Mouse (Mus musculus) heart, embryonic 14.5 days (tissue): ENCODE measurements around the gene Pmm2. TPM values are rescaled to one million over a fixed set of nuclear protein-coding genes. Genes with fewer than 3 reads are reported as not detected.

Experiments
- ATAC-seq: fragments of 200-750 bp; cut with Nextera tagmentation; 2 replicates; pipeline ENCODE4 v1.8.0; 2017; ENCODE audit warnings: low read depth, moderate TSS enrichment; ENCODE audit not compliant: insufficient number of reproducible peaks, insufficient read depth, low FRiP score
- H3K27ac ChIP-seq, 2 experiments: fragments of 200-500 bp in 1 of 2; fragments of 300-500 bp in 1 of 2; sonication (generic) in 1 of 2; replicated peaks in 1 of 2; 2 replicates each; pipeline ENCODE4 v1.5.1; 2012 to 2014; ENCODE audit warnings: low read depth in 2 of 2, low read length in 2 of 2, control low read depth in 1 of 2, mild to moderate bottlenecking in 1 of 2, mixed read lengths in 1 of 2; ENCODE audit not compliant: control insufficient read depth in 1 of 2, insufficient read depth in 1 of 2
- H3K27me3 ChIP-seq: fragments of 300-500 bp; sonication (generic); 2 replicates; pipeline ENCODE4 v1.6.1; 2014; ENCODE audit warnings: mild to moderate bottlenecking, low read length, control low read depth; ENCODE audit not compliant: control insufficient read depth, insufficient read depth
- H3K36me3 ChIP-seq: fragments of 300-500 bp; sonication (generic); 2 replicates; pipeline ENCODE4 v1.6.1; 2014; ENCODE audit warnings: mild to moderate bottlenecking, control low read depth, low read length, mixed read lengths; ENCODE audit not compliant: control insufficient read depth, insufficient read depth
- H3K4me1 ChIP-seq, 2 experiments: fragments of 200-500 bp in 1 of 2; fragments of 300-500 bp in 1 of 2; sonication (generic) in 1 of 2; 2 replicates each; pipeline ENCODE4 v1.6.1; 2012 to 2014; ENCODE audit warnings: low read length in 2 of 2, control low read depth in 1 of 2, mixed read lengths in 1 of 2; ENCODE audit not compliant: control insufficient read depth in 2 of 2, insufficient read depth in 2 of 2
- H3K4me2 ChIP-seq: fragments of 300-500 bp; sonication (generic); 2 replicates; pipeline ENCODE4 v1.6.1; 2014; ENCODE audit warnings: mild to moderate bottlenecking, low read length
- H3K4me3 ChIP-seq, 2 experiments: fragments of 200-500 bp in 1 of 2; fragments of 300-500 bp in 1 of 2; sonication (generic) in 1 of 2; 2 replicates each; pipeline ENCODE4 v1.5.1; 2012 to 2014; ENCODE audit warnings: low read length in 2 of 2, mild to moderate bottlenecking in 2 of 2, control low read depth in 1 of 2, low read depth in 1 of 2, moderate library complexity in 1 of 2; ENCODE audit not compliant: control insufficient read depth in 1 of 2, insufficient read depth in 1 of 2
- H3K9ac ChIP-seq: fragments of 300-500 bp; sonication (generic); 2 replicates; pipeline ENCODE4 v1.6.1; 2014; ENCODE audit warnings: mild to moderate bottlenecking, low read length
- H3K9me3 ChIP-seq: fragments of 300-500 bp; sonication (generic); 2 replicates; pipeline ENCODE4 v1.6.1; 2016; ENCODE audit warnings: low read length, control low read depth; ENCODE audit not compliant: control insufficient read depth
- WGBS: fragments of 180-500 bp; shearing (Covaris S2); extraction: QIAGEN DNeasy Blood & Tissue Kit; methylation state at CpG from one replicate; pipeline ENCODE4 v1.1.7; 2014; 5-methylcytosine and 5-hydroxymethylcytosine counted together
- polyA plus RNA-seq: library from polyadenylated mRNA; unstranded; fragments of >200 nt; fragmentation: Nextera tagmentation; extraction: Ambion mirVana; gene quantifications from 2 replicates; pipeline ENCODE4 v1.2.1, GENCODE M21; 2014

Pmm2 gene
- polyA plus RNA-seq, 1 experiment from 2014 or later, result 38.2 TPM

DNA sequence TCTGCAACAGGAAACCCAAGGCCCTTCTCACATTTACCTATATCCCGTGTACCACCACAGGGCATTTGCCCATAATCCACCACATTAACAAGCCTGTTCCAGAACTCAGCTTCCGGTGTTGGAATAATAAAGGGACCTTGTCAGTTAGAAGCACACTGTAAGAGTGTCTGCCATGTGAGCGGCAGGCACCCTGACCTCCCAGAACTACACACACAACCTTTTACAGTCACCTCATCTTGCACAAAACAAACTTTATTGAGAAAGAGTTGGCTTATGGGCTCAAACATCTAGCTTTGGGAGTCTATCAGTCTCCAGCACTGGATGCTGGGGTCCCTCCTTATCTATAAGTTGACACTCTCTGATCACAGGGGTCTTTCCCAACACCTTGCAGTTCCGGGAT, 20.9 kb downstream of the Pmm2 start:
- Histone ChIP-seq H3K9ac (no peak overlapping the region), H3K4me3 (no peak overlapping the region), H3K36me3 (peaks cover 97% of the 10 kb centered on the region), H3K4me2 (no peak overlapping the region), H3K27ac (no peak overlapping the region), H3K27me3 (no peaks in the 10 kb centered on the region), H3K4me1 (no peaks in the 10 kb centered on the region), H3K9me3 (no peaks in the 10 kb centered on the region)
- ATAC-seq, result no peak
- WGBS, result 74% methylated on average over 4 of the region's 4 CpGs

DNA sequence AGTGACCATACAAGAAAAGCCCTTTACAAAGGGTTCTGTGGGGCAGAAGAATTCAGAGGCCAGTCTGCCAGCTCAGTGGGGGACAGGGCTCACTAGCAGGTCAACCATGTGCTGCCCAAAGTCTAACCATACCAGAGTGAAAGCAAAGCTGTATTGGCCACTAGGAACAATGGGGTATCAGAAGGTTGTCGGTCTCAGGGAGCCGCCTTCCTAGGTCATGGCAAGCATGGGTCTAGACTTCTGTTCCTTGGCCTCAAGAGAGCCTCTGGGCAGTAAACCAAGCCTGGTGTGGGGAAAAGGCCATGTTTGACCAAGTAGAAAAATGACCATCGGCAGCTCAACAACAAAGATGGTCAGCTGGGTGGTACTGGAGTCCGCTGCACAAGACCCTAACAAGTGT, 21.3 kb downstream of the Pmm2 start:
- no peak overlapping the region for H3K27ac ChIP-seq
- peaks cover 97% of the 10 kb centered on the region for H3K36me3 ChIP-seq
- no peaks in the 10 kb centered on the region for H3K4me1 ChIP-seq
- ATAC-seq, result no peak
- H3K4me2 ChIP-seq, result no peak overlapping the region
- H3K27me3 ChIP-seq, result no peaks in the 10 kb centered on the region
- no peak overlapping the region for H3K4me3 ChIP-seq
- H3K9me3 ChIP-seq, result no peaks in the 10 kb centered on the region
- H3K9ac ChIP-seq, result no peak overlapping the region
- 89% methylated on average over 4 of the region's 4 CpGs for WGBS

DNA sequence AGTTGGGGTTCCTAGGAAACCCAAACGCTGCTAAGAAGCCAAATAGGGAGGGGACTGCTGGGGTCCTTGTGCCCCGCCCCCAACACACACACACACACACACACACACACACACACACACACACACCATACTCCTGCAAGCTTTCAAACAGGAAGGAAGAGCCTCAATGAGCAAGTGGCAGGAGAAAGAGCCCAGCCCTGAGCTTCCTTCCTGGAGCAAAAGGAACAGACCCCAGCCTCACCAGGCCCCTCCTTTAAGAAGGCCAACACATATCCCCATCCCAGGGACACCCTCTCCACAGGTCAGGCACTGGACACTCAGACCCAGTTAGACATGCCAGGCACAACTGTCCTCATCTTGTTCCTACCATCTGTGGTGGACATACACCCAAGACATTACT, 25.5 kb downstream of the Pmm2 start:
- peaks cover 60% of the 10 kb centered on the region for H3K36me3 ChIP-seq
- no peak for ATAC-seq
- no peak overlapping the region for H3K27ac ChIP-seq
- no peaks in the 10 kb centered on the region for H3K27me3 ChIP-seq
- WGBS, result 50% methylated on average over 2 of the region's 2 CpGs
- no peak overlapping the region for H3K4me2 ChIP-seq
- H3K4me1 ChIP-seq, result peaks cover 18 to 28% of the 10 kb centered on the region in 2 experiments
- no peak overlapping the region for H3K9ac ChIP-seq
- no peak overlapping the region for H3K4me3 ChIP-seq
- no peaks in the 10 kb centered on the region for H3K9me3 ChIP-seq

DNA sequence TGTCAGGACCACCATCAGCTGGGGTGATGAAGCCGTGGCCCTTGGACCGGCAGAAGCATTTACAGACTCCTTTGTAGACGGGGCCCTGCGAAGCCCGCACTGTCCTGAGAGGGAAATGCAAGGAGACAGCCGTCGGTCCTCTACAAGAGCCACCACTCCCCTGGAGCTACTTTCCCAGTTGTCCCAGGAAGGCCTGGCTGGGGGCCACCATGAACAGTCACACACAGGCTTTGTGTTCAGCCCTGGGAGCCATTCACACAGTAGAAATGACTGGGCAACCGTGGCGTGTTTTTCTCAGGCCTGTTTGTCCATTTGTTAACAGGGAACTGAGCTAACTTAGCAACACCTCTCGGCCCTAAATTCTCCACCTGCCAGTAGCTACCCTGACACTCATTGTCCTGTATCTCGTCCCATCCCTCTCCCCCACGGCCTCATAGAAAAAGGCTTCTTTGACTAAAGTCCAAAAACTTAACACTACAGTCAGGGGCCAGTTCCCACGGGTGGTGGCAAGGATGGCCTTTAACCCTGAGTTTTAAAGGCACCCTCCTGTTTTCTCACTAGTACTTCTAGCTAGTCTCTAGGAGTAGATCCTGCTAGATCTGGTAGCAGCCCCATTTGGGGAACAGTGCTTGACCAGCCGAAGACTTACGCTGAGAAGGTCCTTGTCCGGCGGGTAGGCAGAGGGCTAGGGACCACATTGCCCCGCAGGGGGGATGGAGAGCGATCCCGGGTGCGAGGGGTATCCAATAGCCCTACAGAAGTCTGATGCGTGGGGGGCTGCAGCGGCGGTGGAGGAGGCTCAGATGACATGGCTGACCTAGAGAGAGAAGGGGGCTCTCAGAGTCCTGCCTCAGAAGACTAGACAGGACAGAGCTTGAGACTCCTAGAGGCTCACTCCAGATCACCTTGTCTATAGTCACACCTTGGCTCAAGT, 26.4 kb downstream of the Pmm2 start:
- Histone ChIP-seq H3K27ac (no peak overlapping the region), H3K36me3 (peaks cover 52% of the 10 kb centered on the region), H3K9ac (no peak overlapping the region), H3K4me1 (peaks cover 25 to 37% of the 10 kb centered on the region in 2 experiments), H3K27me3 (no peaks in the 10 kb centered on the region), H3K4me2 (no peak overlapping the region), H3K4me3 (no peak overlapping the region), H3K9me3 (no peaks in the 10 kb centered on the region)
- ATAC-seq, result no peak
- 83% methylated on average over 24 of the region's 24 CpGs for WGBS

DNA sequence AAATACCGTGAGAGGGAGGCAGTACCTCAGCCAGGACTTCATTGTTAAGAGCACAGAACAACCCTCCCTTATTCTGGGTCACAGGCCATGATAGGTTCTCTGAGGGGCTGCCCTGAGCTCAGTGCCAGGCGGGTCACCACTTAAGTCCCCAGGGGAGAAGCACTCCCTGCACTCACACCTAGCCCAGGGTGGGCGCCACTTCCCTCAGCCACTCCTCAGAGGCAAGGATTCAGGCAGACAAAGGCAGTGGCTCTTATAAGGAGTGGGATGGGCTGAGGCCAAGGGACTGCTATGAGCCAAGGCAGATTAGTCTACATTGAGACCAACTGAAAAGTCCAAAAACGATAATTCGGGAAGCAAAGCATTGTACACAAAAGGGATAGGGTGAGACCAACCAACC, 27.9 kb downstream of the Pmm2 start:
- 89% methylated on average over 5 of the region's 5 CpGs for WGBS
- peaks cover 39 to 52% of the 10 kb centered on the region in 2 experiments for H3K4me1 ChIP-seq
- H3K4me3 ChIP-seq, result no peak overlapping the region
- H3K36me3 ChIP-seq, result peaks cover 37% of the 10 kb centered on the region
- no peaks in the 10 kb centered on the region for H3K27me3 ChIP-seq
- H3K9me3 ChIP-seq, result no peaks in the 10 kb centered on the region
- no peak for ATAC-seq
- H3K27ac ChIP-seq, result no peak overlapping the region
- H3K4me2 ChIP-seq, result no peak overlapping the region
- no peak overlapping the region for H3K9ac ChIP-seq

DNA sequence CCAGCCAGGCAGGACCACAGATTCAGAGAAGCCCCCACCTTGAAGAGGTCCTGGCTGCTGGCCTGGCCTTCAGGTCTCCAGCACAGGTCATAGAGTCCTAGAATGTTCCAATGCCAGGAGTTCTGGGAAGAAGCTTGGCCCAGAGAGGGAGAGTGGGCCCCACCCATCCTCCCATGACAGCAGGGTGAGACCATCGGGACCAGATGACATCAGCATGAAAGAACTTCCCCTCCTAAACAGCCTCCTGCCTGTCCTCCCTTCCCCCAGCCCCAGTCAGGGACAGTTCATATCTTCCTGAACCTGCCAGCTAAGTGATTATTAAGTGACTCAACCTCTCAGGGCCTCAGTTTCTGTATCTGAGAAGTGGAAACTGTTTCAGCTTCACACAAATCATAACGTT, 29.0 kb downstream of the Pmm2 start:
- Histone ChIP-seq H3K9ac (peak overlapping the region; percentile 25; the same call in 1 of the 2 replicates), H3K4me1 (peaks cover 43 to 59% of the 10 kb centered on the region in 2 experiments), H3K4me2 (peak overlapping the region; percentile 11; the same call in 1 of the 2 replicates), H3K36me3 (peaks cover 28% of the 10 kb centered on the region), H3K27me3 (no peaks in the 10 kb centered on the region), H3K4me3 (no peak overlapping the region), H3K27ac (peak overlapping the region; percentile 64 to 87), H3K9me3 (no peaks in the 10 kb centered on the region)
- ATAC-seq, result peak; percentile 55; the same call in 1 of the 2 replicates
- WGBS, result 12% methylated on average over 2 of the region's 2 CpGs

DNA sequence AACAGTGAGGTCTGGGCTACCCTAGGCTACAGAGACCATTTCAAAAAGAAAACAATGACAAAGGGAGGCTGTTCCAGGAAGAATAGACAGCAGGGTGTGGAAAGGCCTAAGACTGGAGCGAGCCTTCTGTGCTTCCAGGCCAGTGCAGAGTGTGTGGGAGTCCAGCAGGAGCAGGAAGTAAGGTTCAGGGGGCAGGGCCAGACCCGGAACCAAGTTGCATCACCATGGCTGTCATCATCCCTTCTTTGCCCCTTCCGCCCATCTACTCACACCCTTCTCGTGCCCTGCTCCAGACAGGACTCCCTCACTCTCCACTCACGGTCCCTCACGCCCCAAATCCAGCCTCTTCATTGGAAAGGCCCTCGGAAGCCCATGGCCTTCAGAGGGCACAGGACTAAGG, 29.8 kb downstream of the Pmm2 start:
- Histone ChIP-seq H3K9ac (peak overlapping the region; percentile 18; the same call in 1 of the 2 replicates), H3K36me3 (peaks cover 20% of the 10 kb centered on the region), H3K27me3 (no peaks in the 10 kb centered on the region), H3K4me1 (peaks cover 43 to 59% of the 10 kb centered on the region in 2 experiments), H3K4me3 (no peak overlapping the region), H3K4me2 (0 out of 2 replicates have a peak overlapping the region, but pooled peaks have one; percentile 11), H3K27ac (peak overlapping the region; percentile 9 to 87), H3K9me3 (no peaks in the 10 kb centered on the region)
- ATAC-seq, result no peak
- 51% methylated on average over 6 of the region's 7 CpGs for WGBS
